Mouse (Mus musculus): ENCODE measurements around the gene Zic3.

DNA sequence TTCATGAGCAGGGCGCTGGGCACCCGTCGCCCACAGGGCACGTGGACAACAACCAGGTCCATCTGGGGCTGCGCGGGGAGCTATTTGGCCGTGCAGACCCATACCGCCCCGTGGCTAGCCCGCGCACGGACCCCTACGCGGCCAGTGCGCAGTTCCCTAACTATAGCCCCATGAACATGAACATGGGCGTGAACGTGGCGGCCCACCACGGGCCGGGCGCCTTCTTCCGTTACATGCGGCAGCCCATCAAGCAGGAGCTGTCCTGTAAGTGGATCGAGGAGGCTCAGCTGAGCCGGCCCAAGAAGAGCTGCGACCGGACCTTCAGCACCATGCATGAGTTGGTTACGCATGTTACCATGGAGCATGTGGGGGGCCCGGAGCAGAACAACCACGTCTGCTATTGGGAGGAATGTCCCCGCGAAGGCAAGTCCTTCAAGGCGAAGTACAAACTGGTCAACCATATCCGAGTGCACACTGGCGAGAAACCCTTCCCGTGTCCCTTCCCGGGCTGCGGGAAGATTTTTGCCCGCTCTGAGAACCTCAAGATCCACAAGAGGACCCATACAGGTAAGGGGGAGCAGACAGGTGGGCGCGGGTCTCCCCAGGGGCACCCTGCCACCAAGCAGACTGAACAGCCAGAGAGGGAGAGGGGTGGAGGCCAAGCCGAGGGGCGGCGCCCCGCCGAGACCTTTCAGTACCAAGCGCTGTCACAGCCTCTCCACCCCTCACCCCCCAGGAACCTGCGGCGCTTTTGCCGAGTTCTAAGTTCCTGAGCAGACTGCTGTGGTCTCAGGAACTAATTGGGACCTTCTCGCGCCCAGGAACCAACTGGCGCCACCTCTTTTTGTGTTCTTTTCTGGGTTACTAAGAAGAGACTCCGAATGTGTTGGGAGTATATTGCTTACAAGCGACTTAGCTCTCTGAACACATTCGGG lies 9.4 kb downstream of the Zic3 start:
- TF ChIP-seq TAL1 (IDR thresholded peaks at IDR 0.05; ENCODE audit: low read length) (no peak), GATA1 (IDR thresholded peaks at IDR 0.05; ENCODE audit: low read length) (no peak)
